Mouse (Mus musculus) thymus, adult 18-20 months (tissue): ENCODE results near the gene Olfr792.

ENCODE experiments used
- DNase-seq, 2 experiments: peaks; one replicate each; pipeline ENCODE4 v3.0.0; 2022; ENCODE audit warnings: mixed read lengths in 2 of 2

The Olfr792 gene

DNA sequence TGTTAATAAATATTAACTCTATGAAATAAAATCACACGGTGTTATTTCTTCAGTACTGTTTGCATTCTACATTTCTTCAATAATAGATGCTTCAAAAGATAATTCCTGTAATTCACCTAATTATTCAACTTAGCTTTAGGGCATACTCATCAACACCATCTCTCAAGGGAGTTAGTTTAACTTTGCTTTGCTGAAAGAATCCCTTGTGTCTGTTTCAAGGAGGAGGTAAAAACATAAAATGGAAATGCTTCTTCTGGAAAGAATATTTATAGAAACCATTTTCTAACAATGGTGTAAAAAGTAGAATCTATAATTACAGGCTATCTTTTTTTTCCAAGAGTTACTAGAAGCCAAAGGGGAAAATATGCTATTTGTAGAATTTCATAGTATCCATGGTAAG, at the start of gene Olfr792:
Gene Olfr792 (plus strand): TSS at position 301 of the 400 bp plus-strand sequence.
- DNase-seq, result no peak

DNA sequence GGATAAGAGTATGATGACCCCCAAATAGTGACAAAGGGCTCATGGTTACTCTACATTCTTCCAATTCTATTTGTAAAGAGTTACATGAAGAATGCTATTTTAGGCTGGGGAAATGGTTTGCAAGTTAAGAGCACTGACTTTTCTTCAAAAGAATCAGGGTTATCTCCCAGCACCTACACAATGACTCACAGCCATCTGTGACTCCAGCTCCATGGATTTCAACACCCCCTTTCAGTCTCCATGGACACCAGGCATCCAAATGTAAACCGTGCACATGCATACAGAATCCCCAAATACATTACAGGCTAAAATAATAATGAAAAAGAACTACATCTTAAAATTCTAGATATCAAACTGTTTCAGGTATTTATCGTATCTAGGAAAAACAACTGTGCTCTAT, 48.9 kb upstream of the Olfr792 start:
- DNase-seq, result no peak

GRCm38 (mm10) chr10:129498192-129498591, 40.8 kb upstream of the Olfr792 start, which contains the start of gene Olfr790:
Gene Olfr790 (plus strand): TSS chr10:129498492.
- DNase-seq, result no peak

GRCm38 (mm10) chr10:129521492-129521891, 17.5 kb upstream of the Olfr792 start, which contains the start of gene Olfr791:
Gene Olfr791 (plus strand): TSS chr10:129521792.
- DNase-seq, result no peak

DNA sequence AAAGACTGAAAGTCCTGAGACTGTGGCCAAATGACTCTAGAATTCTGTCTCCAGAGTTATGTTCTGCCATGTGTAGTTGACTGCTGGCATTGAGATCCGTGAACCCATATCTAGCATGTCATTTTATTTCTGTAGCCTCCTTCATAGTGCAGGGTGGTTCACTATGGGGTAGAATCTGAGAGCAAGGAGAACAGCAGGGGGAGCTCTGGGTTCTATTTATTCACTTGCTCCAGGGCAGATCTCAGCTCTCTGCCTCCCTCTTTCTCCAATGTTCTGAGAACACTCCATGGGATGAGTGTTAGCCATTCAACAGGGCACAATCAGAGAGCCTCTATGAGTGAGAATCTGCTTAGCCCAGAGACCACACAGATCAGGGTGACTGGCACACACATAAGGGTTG, 10.4 kb downstream of the Olfr792 start:
- DNase-seq, result no peak

- no peak for DNase-seq
Observed at GRCm38 (mm10) chr10:129567355-129567754, 28.4 kb downstream of the Olfr792 start, which contains the start of gene Olfr794. Gene Olfr794 (plus strand): TSS chr10:129567655.

GRCm38 (mm10) chr10:129577066-129577465, 38.1 kb downstream of the Olfr792 start:
- DNase-seq, result no peak
